Mouse (Mus musculus): ENCODE data around the gene Rnf8. TPM values are rescaled to one million over a fixed set of nuclear protein-coding genes. Genes with fewer than 3 reads are reported as not detected.

Rnf8 gene
- polyA plus RNA-seq, 1 experiment from 2014 or later, result 44.6 TPM

Small RNAs within 50 kb of the gene (microRNA-seq; reads per million reads assigned to microRNA genes)
- gene Mir7667, result not detected

Other genes starting within 250 kb of the Rnf8 start
- 17.9 and 18.2 TPM in 2 replicates for gene Pim1, start 124.0 kb upstream of the Rnf8 start, polyA plus RNA-seq (2015; fragmentation: Nextera tagmentation; extraction: Ambion mirVana)
- not detected in 2 replicates for gene Gm17657, start 65.2 kb upstream of the Rnf8 start, polyA plus RNA-seq (2015; fragmentation: Nextera tagmentation; extraction: Ambion mirVana)
- 8.5 and 13.0 TPM in 2 replicates for gene Tbc1d22b, start 65.0 kb upstream of the Rnf8 start, polyA plus RNA-seq (2015; fragmentation: Nextera tagmentation; extraction: Ambion mirVana)
- gene Tmem217, start 62.4 kb upstream of the Rnf8 start, polyA plus RNA-seq (2015; fragmentation: Nextera tagmentation; extraction: Ambion mirVana), result 0.62 and 1.0 TPM in 2 replicates
- gene Gm28043, start 86 bp downstream of the Rnf8 start, polyA plus RNA-seq (2015; fragmentation: Nextera tagmentation; extraction: Ambion mirVana), result 1.8 and 2.4 TPM in 2 replicates
- 78.3 and 88.5 TPM in 2 replicates for gene Cmtr1, start 45.8 kb downstream of the Rnf8 start, polyA plus RNA-seq (2015; fragmentation: Nextera tagmentation; extraction: Ambion mirVana)
- gene Ccdc167, start 102.3 kb downstream of the Rnf8 start, polyA plus RNA-seq (2015; fragmentation: Nextera tagmentation; extraction: Ambion mirVana), result 10.3 and 12.5 TPM in 2 replicates

Measured in heart, embryonic 15.5 days (tissue).